Mouse (Mus musculus) effector memory CD4-positive, alpha-beta T cell, adult 5 months (primary cell): Measurements from ENCODE around the gene Usp21. TPM values are rescaled to one million over a fixed set of nuclear protein-coding genes. Genes with fewer than 3 reads are reported as not detected.

Source experiments
- polyA plus RNA-seq: library from polyadenylated mRNA; unstranded; fragments of 100-300 nt; shearing (Covaris generic); gene quantifications from one replicate; pipeline ENCODE4 v1.2.1, GENCODE M21; 2017

The Usp21 gene
- 44.2 TPM for polyA plus RNA-seq

GRCm38 (mm10) chr1:171287136-171288081 is at the start of gene Usp21:
Gene Usp21 (minus strand): TSS chr1:171287991.

DNA sequence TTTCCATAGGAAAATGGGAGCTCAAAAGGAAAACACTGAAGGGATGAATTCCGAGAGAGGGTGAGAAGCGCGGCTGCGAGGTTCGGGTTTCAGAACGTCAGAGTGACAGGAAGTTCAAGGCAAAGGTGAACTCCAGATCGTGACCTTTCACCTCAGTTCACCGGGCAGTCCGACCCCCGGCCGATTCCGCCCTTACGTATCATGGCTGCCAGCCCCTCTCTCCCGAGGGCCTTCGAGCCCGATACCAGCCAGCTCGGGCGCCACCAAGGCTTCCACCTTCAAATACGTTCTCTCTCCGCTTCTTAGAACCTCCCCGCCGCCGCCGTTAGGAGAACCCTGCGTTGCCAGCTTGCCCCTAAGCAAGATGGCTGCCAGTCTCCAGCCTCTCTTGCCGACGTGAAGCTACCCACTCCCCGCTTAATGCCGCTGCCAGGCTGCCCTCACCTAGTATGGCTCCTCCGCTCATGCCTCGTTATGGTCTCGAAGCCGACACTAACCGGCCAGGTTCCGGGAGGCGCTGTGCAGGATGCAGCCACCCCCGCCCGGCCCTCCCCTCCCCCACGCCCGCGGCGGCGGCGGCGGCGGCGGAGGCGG is 41.1 kb upstream of the Usp21 start, which contains the start of gene Dedd:
Gene Dedd (plus strand): TSS at position 307 of the 594 bp plus-strand sequence.

DNA sequence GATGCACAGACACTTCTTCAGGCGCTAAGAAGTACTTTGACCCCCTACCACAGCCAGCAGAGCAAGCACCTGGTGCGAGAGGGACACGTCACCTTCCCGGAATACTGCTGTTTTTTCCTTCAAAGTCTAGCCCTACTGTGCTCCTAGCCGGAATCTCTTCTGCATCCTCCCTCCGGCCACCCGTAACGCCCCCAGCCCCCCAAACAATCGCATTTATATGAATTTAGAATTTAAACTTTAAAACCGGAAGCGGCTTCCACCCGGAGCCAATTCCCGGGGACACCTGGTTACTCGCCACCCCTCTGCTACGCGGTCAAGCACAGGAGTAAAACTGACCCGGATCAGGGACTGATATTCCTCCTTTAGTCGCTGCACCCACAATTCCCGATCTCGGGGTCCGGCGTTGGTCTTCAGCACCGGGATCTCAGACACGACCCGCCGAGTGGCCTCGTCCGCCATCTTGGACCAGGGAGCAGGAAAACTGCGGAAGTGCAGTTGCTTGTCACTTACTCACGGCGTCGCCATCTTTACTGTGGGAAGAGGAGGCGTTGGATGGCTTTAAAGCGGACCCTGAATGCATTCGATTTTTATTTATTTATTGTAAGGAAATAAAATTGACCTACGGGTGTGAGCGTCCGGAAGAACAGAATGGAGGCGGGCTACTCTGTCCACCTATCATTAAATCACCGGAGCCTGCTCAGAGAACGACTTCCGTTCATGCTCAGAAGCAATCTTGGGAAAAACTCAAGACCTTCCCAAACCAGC is 6.7 kb upstream of the Usp21 start, which contains the start of gene Ufc1:
Gene Ufc1 (minus strand): TSS at position 727 of the 765 bp plus-strand sequence.

DNA sequence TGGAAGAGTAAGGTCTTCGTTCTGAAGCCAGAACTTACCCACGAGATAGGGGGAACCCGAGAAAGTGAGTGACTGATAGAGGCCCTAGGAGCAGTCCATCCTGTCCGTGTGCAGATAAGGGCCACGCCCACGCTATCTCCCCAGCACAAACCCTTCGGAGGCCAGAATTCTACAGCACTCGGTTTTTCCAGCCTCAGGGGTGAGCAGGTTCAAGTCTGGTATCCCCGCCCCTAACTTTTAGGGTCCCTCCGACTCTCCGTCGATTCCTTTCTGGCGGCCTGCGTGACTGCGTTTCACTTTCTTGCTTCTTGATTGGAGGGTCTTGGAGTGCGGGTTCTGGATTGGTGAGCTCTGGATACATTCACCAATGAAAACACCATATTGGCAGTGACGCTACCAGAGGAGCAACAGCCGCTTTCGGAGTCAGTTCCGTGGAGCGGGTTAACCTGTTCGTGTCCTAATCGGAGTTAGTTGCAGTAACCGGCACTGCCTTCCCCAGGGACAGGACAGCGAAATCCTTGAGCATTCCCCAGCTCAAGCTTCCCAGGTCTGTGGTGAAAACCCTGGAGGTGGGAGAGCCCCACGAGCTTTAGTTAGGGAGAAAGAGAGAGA is 6.8 kb downstream of the Usp21 start, which contains the start of gene Ppox:
Gene Ppox (minus strand): TSS at position 271 of the 612 bp plus-strand sequence.

GRCm38 (mm10) chr1:171269848-171270572 is 17.8 kb downstream of the Usp21 start, which contains the start of gene B4galt3:
Gene B4galt3 (plus strand): TSS chr1:171270328.

GRCm38 (mm10) chr1:171250680-171251593 is 36.9 kb downstream of the Usp21 start, which contains the start of gene Ndufs2:
Gene Ndufs2 (minus strand): TSS chr1:171251388.

GRCm38 (mm10) chr1:171249913-171250600 is 37.7 kb downstream of the Usp21 start, which contains the start of gene Adamts4:
Gene Adamts4 (plus strand): TSS chr1:171250421.

DNA sequence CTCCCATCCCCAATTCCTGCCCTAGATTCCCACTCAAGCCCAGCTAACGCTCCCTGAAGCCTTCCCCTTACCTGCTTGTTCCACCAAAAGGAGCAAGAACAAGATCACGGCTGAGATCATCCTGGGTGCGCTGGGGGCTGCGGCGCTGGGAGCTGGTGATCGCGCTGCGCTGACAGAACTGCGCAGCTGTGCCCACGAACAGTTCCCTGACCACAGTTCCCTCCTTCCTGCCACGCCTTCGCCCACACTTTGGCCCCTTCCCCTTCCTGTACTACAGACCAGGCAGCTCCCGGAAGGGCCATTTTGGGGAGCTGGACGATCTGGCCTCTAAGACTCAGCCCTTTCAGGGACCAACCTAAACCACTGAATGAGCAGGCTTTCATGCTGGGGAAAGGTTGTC is 53.7 kb downstream of the Usp21 start, which contains the start of gene Fcer1g:
Gene Fcer1g (minus strand): TSS at position 240 of the 400 bp plus-strand sequence.

Other genes with a start within 250 kb of the Usp21 start
- gene Fcgr3, start 223.1 kb downstream of the Usp21 start, polyA plus RNA-seq: 1.2 TPM
- gene Cfap126, start 174.1 kb downstream of the Usp21 start, polyA plus RNA-seq: 1.4 TPM
- 124 TPM for gene Sdhc, start 137.4 kb downstream of the Usp21 start, polyA plus RNA-seq
- not detected for gene Mpz, start 137.3 kb downstream of the Usp21 start, polyA plus RNA-seq
- gene Pcp4l1, start 91.7 kb downstream of the Usp21 start, polyA plus RNA-seq: not detected
- 0.24 TPM for gene Nr1i3, start 74.0 kb downstream of the Usp21 start, polyA plus RNA-seq
- 19.9 TPM for gene Tomm40l, start 65.5 kb downstream of the Usp21 start, polyA plus RNA-seq
- not detected for gene Apoa2, start 62.9 kb downstream of the Usp21 start, polyA plus RNA-seq
- gene Fcer1g, start 53.6 kb downstream of the Usp21 start, polyA plus RNA-seq: 0.96 TPM
- not detected for gene Adamts4, start 37.6 kb downstream of the Usp21 start, polyA plus RNA-seq
- 98.0 TPM for gene Ndufs2, start 36.6 kb downstream of the Usp21 start, polyA plus RNA-seq
- 48.0 TPM for gene B4galt3, start 17.7 kb downstream of the Usp21 start, polyA plus RNA-seq
- 69.2 TPM for gene Ppox, start 6.8 kb downstream of the Usp21 start, polyA plus RNA-seq
- gene Ufc1, start 7.0 kb upstream of the Usp21 start, polyA plus RNA-seq: 47.4 TPM
- gene Dedd, start 41.2 kb upstream of the Usp21 start, polyA plus RNA-seq: 23.9 TPM
- gene Nit1, start 57.7 kb upstream of the Usp21 start, polyA plus RNA-seq: 27.7 TPM
- gene Pfdn2, start 57.7 kb upstream of the Usp21 start, polyA plus RNA-seq: 116 TPM
- not detected for gene Klhdc9, start 72.8 kb upstream of the Usp21 start, polyA plus RNA-seq
- not detected for gene Nectin4, start 82.1 kb upstream of the Usp21 start, polyA plus RNA-seq
- gene Arhgap30, start 101.0 kb upstream of the Usp21 start, polyA plus RNA-seq: 131 TPM
- 55.7 TPM for gene Usf1, start 123.3 kb upstream of the Usp21 start, polyA plus RNA-seq
- gene Tstd1, start 130.9 kb upstream of the Usp21 start, polyA plus RNA-seq: 1.3 TPM
- gene F11r, start 149.5 kb upstream of the Usp21 start, polyA plus RNA-seq: not detected
- 5.2 TPM for gene Alyref2, start 215.5 kb upstream of the Usp21 start, polyA plus RNA-seq
- not detected for gene Itln1, start 247.3 kb upstream of the Usp21 start, polyA plus RNA-seq